Mouse (Mus musculus) lung, postnatal 0 days (tissue): ENCODE results near the gene 4930451I11Rik.

Experiments used
- CTCF ChIP-seq: IDR thresholded peaks from 2 replicates; pipeline ENCODE4 v1.5.1; 2016; ENCODE audit warnings: antibody characterized with exemption, mild to moderate bottlenecking
- EP300 ChIP-seq: IDR thresholded peaks from 2 replicates; pipeline ENCODE4 v1.6.1; 2016; ENCODE audit warnings: antibody characterized with exemption, mild to moderate bottlenecking, control low read depth

- TF ChIP-seq CTCF (no peak), EP300 (no peak)
Measured at GRCm38 (mm10) chr7:126780971-126781635, 50.3 kb downstream of the 4930451I11Rik start, which contains the start of gene Tbx6.
